Mouse (Mus musculus): ENCODE measurements around the gene Syn3. TPM values are rescaled to one million over a fixed set of nuclear protein-coding genes. Genes with fewer than 3 reads are reported as not detected.

The Syn3 gene
- polyA plus RNA-seq, 1 experiment: 0.15 TPM

GRCm38 (mm10) chr10:86057286-86057685 is 441.4 kb downstream of the Syn3 start:
- TF ChIP-seq GATA1 (IDR thresholded peaks at IDR 0.05; ENCODE audit: borderline replicate concordance, low read length): no peak
- no peak for TF ChIP-seq FLI1 (IDR thresholded peaks at IDR 0.05; ENCODE audit: low read length)
- H3K27me3 ChIP-seq (replicated peaks): no peaks in the 10 kb centered on the region
- peaks cover 30% of the 10 kb centered on the region for H3K36me3 ChIP-seq (replicated peaks; ENCODE audit: low read length)
- H3K4me1 ChIP-seq: peaks cover 40% of the 10 kb centered on the region
- peaks cover 16% of the 10 kb centered on the region for H3K9me3 ChIP-seq
- no peak overlapping the region for H3K4me3 ChIP-seq (replicated peaks)

GRCm38 (mm10) chr10:86056297-86056903 is 442.3 kb downstream of the Syn3 start:
- peaks cover 38% of the 10 kb centered on the region for H3K36me3 ChIP-seq (replicated peaks; ENCODE audit: low read length)
- H3K9me3 ChIP-seq: peaks cover 8% of the 10 kb centered on the region; the same call in 1 of the 2 replicates
- TF ChIP-seq FLI1 (IDR thresholded peaks at IDR 0.05; ENCODE audit: low read length) (no peak), GATA1 (IDR thresholded peaks at IDR 0.05; ENCODE audit: borderline replicate concordance, low read length) (no peak)
- no peaks in the 10 kb centered on the region for H3K27me3 ChIP-seq (replicated peaks)
- H3K4me3 ChIP-seq (replicated peaks): peak overlapping the region; percentile 38
- peaks cover 47% of the 10 kb centered on the region for H3K4me1 ChIP-seq

GRCm38 (mm10) chr10:86052818-86053522 is 445.7 kb downstream of the Syn3 start:
- TF ChIP-seq GATA1 (IDR thresholded peaks at IDR 0.05; ENCODE audit: borderline replicate concordance, low read length) (no peak), FLI1 (IDR thresholded peaks at IDR 0.05; ENCODE audit: low read length) (no peak)
- H3K36me3 ChIP-seq (replicated peaks; ENCODE audit: low read length): peaks cover 72% of the 10 kb centered on the region
- H3K4me3 ChIP-seq (replicated peaks): peak overlapping the region; percentile 39
- peaks cover 43% of the 10 kb centered on the region for H3K4me1 ChIP-seq
- H3K27me3 ChIP-seq (replicated peaks): no peaks in the 10 kb centered on the region
- peaks cover 3% of the 10 kb centered on the region; the same call in 1 of the 2 replicates for H3K9me3 ChIP-seq

- peaks cover 37% of the 10 kb centered on the region for H3K4me1 ChIP-seq
- no peak for TF ChIP-seq GATA1 (IDR thresholded peaks at IDR 0.05; ENCODE audit: borderline replicate concordance, low read length)
- no peak for TF ChIP-seq FLI1 (IDR thresholded peaks at IDR 0.05; ENCODE audit: low read length)
These were observed 448.2 kb downstream of the Syn3 start for GRCm38 (mm10) chr10:86050522-86050921.

GRCm38 (mm10) chr10:86047786-86048185 is 450.9 kb downstream of the Syn3 start:
- H3K4me3 ChIP-seq (replicated peaks): no peak overlapping the region
- peaks cover 17% of the 10 kb centered on the region for H3K4me1 ChIP-seq
- no peaks in the 10 kb centered on the region for H3K27me3 ChIP-seq (replicated peaks)
- peaks cover 93% of the 10 kb centered on the region for H3K36me3 ChIP-seq (replicated peaks; ENCODE audit: low read length)
- H3K9me3 ChIP-seq: no peaks in the 10 kb centered on the region
- TF ChIP-seq FLI1 (IDR thresholded peaks at IDR 0.05; ENCODE audit: low read length): no peak
- TF ChIP-seq GATA1 (IDR thresholded peaks at IDR 0.05; ENCODE audit: borderline replicate concordance, low read length): no peak

More at GRCm38 (mm10) chr10:86050522-86050921, 448.2 kb downstream of the Syn3 start:
- H3K4me3 ChIP-seq (replicated peaks): no peak overlapping the region
- H3K9me3 ChIP-seq: no peaks in the 10 kb centered on the region
- peaks cover 85% of the 10 kb centered on the region for H3K36me3 ChIP-seq (replicated peaks; ENCODE audit: low read length)
- no peaks in the 10 kb centered on the region for H3K27me3 ChIP-seq (replicated peaks)

- Histone ChIP-seq H3K4me1 (peaks cover 3% of the 10 kb centered on the region), H3K9me3 (no peaks in the 10 kb centered on the region), H3K4me3 (replicated peaks) (peak overlapping the region; percentile 4), H3K27me3 (replicated peaks) (no peaks in the 10 kb centered on the region), H3K36me3 (replicated peaks; ENCODE audit: low read length) (peaks cover 97% of the 10 kb centered on the region)
- TF ChIP-seq GATA1 (IDR thresholded peaks at IDR 0.05; ENCODE audit: borderline replicate concordance, low read length) (no peak), FLI1 (IDR thresholded peaks at IDR 0.05; ENCODE audit: low read length) (no peak)
These were observed 452.3 kb downstream of the Syn3 start for GRCm38 (mm10) chr10:86046371-86046770.

GRCm38 (mm10) chr10:86044066-86044465 is 454.6 kb downstream of the Syn3 start:
- no peak overlapping the region for H3K4me3 ChIP-seq (replicated peaks)
- H3K9me3 ChIP-seq: no peaks in the 10 kb centered on the region
- TF ChIP-seq FLI1 (IDR thresholded peaks at IDR 0.05; ENCODE audit: low read length) (no peak), GATA1 (IDR thresholded peaks at IDR 0.05; ENCODE audit: borderline replicate concordance, low read length) (no peak)
- no peaks in the 10 kb centered on the region for H3K4me1 ChIP-seq
- peaks cover 81% of the 10 kb centered on the region for H3K36me3 ChIP-seq (replicated peaks; ENCODE audit: low read length)
- H3K27me3 ChIP-seq (replicated peaks): no peaks in the 10 kb centered on the region

- Histone ChIP-seq H3K36me3 (replicated peaks; ENCODE audit: low read length) (peaks cover 81% of the 10 kb centered on the region), H3K4me3 (replicated peaks) (no peak overlapping the region), H3K9me3 (no peaks in the 10 kb centered on the region), H3K4me1 (no peaks in the 10 kb centered on the region), H3K27me3 (replicated peaks) (no peaks in the 10 kb centered on the region)
- TF ChIP-seq GATA1 (IDR thresholded peaks at IDR 0.05; ENCODE audit: borderline replicate concordance, low read length) (no peak), FLI1 (IDR thresholded peaks at IDR 0.05; ENCODE audit: low read length) (no peak)
These were observed 455.0 kb downstream of the Syn3 start for GRCm38 (mm10) chr10:86043651-86044050.

GRCm38 (mm10) chr10:86034007-86034728 is 464.5 kb downstream of the Syn3 start:
- TF ChIP-seq GATA1 (IDR thresholded peaks at IDR 0.05; ENCODE audit: borderline replicate concordance, low read length) (no peak), FLI1 (IDR thresholded peaks at IDR 0.05; ENCODE audit: low read length) (no peak)
- Histone ChIP-seq H3K9me3 (peaks cover 4% of the 10 kb centered on the region), H3K4me1 (peaks cover 9% of the 10 kb centered on the region; the same call in 1 of the 2 replicates), H3K36me3 (replicated peaks; ENCODE audit: low read length) (peaks cover 97% of the 10 kb centered on the region), H3K4me3 (replicated peaks) (no peak overlapping the region), H3K27me3 (replicated peaks) (no peaks in the 10 kb centered on the region)
